Mouse (Mus musculus): Measurements from ENCODE around the gene Bcl2l2. TPM values are rescaled to one million over a fixed set of nuclear protein-coding genes. Genes with fewer than 3 reads are reported as not detected.

Bcl2l2 gene
- total and polyA plus RNA-seq, 3 experiments = 12.5 to 18.8 TPM; not detected in 1

DNA sequence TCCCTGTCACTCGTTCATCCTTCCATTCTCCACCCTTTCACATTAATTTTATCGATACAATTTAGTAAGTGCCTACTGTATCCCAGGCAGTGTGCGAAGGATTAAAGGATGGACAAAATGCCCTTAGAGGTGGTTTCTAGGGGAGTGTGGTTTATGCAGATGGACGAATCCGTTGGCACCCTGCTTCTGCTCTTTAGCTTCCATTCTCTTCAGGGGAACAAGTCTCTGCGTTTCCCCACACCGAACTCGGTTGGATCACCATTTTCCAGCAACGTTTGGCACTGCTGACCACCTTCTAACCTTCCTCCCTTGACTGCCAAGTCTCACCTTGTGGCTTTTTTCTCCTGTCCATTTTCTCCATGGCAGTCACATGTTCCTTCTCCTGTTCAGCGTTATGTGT, 30.2 kb downstream of the Bcl2l2 start:
- no peak for TF ChIP-seq MAFK (IDR thresholded peaks at IDR 0.05; ENCODE audit: borderline replicate concordance, low read depth, low read length)
- TF ChIP-seq HCFC1 (IDR thresholded peaks at IDR 0.05; ENCODE audit: low read depth, low read length) = no peak
- TF ChIP-seq GABPA (IDR thresholded peaks at IDR 0.05; ENCODE audit: low read depth, low read length) = no peak
- TF ChIP-seq UBTF (IDR thresholded peaks at IDR 0.05; ENCODE audit: borderline replicate concordance, insufficient read depth, low read depth, low read length) = no peak
- no peak for TF ChIP-seq ZC3H11A (IDR thresholded peaks at IDR 0.05; ENCODE audit: low read depth, low read length)
- TF ChIP-seq BHLHE40 (IDR thresholded peaks at IDR 0.05; ENCODE audit: borderline replicate concordance, low read depth, low read length) = no peak
- no peak for TF ChIP-seq POLR2A (IDR thresholded peaks at IDR 0.05; ENCODE audit: control insufficient read depth in 1 of 2, insufficient read depth in 1 of 2, low read depth in 1 of 2, low read length in 2 of 2, poor library complexity in 1 of 2)
- TF ChIP-seq TAL1 (IDR thresholded peaks at IDR 0.05; ENCODE audit: low read length) = no peak
- no peak for TF ChIP-seq MEF2A (IDR thresholded peaks at IDR 0.05; ENCODE audit: extremely low read depth, insufficient replicate concordance, low read depth, low read length, poor library complexity, severe bottlenecking)
- TF ChIP-seq POLR2AphosphoS5 (IDR thresholded peaks at IDR 0.05; ENCODE audit: borderline replicate concordance, low read depth, low read length) = no peak
- TF ChIP-seq E2F4 (IDR thresholded peaks at IDR 0.05; ENCODE audit: borderline replicate concordance, low read depth, low read length) = no peak
- no peak for TF ChIP-seq MXI1 (IDR thresholded peaks at IDR 0.05; ENCODE audit: low read depth, low read length)
- TF ChIP-seq CHD2 (IDR thresholded peaks at IDR 0.05; ENCODE audit: low read length) = no peak
- no peak for TF ChIP-seq MAX (IDR thresholded peaks at IDR 0.05; ENCODE audit: low read length)
- no peak for TF ChIP-seq MYC (IDR thresholded peaks at IDR 0.05; ENCODE audit: low read depth, low read length)
- no peak for TF ChIP-seq KAT2A (conservative IDR thresholded peaks at IDR 0.05; ENCODE audit: low read depth, low read length)
- TF ChIP-seq ELF1 (IDR thresholded peaks at IDR 0.05; ENCODE audit: low read depth, low read length) = no peak
- TF ChIP-seq ZKSCAN1 (IDR thresholded peaks at IDR 0.05; ENCODE audit: low read depth, low read length) = no peak
- no peak for TF ChIP-seq TCF12 (IDR thresholded peaks at IDR 0.05; ENCODE audit: low read depth, low read length)
- no peaks in the 10 kb centered on the region for H3K9me3 ChIP-seq (replicated peaks; ENCODE audit: insufficient read depth, low read length)
- H3K79me2 ChIP-seq (ENCODE audit: control insufficient read depth, insufficient read depth, low read length, poor library complexity) = no peaks in the 10 kb centered on the region
- H3K27ac ChIP-seq (ENCODE audit: control insufficient read depth, low read depth, low read length) = no peak overlapping the region
- no peaks in the 10 kb centered on the region for H3K36me3 ChIP-seq (ENCODE audit: control insufficient read depth in 1 of 2, insufficient read depth in 2 of 2, low read length in 2 of 2)
- peaks cover 9 to 13% of the 10 kb centered on the region in 2 experiments; a peak in 3 of 4 replicates for H3K27me3 ChIP-seq (ENCODE audit: control insufficient read depth in 1 of 2, insufficient read depth in 2 of 2, low read length in 2 of 2)
- no peaks in the 10 kb centered on the region; a peak in 1 of 4 replicates for H3K4me1 ChIP-seq (ENCODE audit: control insufficient read depth in 1 of 2, insufficient read depth in 2 of 2, low read length in 2 of 2)
- no peak for DNase-seq (ENCODE audit: low read depth, low spot score)
- H3K4me3 ChIP-seq (ENCODE audit: control insufficient read depth in 1 of 2, insufficient read depth in 1 of 2, low read depth in 2 of 2, low read length in 2 of 2) = 0 out of 4 replicates have a peak overlapping the region, but pooled peaks of 1 of the 2 experiments have one; percentile 32
- no peak overlapping the region for H3K9ac ChIP-seq (ENCODE audit: control insufficient read depth, low read depth, low read length, poor library complexity, severe bottlenecking)

GRCm38 (mm10) chr14:54920076-54920685, 37.0 kb downstream of the Bcl2l2 start:
- H3K4me1 ChIP-seq (ENCODE audit: control insufficient read depth in 1 of 2, insufficient read depth in 2 of 2, low read length in 2 of 2) = peaks cover 8 to 9% of the 10 kb centered on the region in 2 experiments

More at GRCm38 (mm10) chr14:54920076-54920685, 37.0 kb downstream of the Bcl2l2 start:
- TF ChIP-seq MAFK (IDR thresholded peaks at IDR 0.05; ENCODE audit: borderline replicate concordance, low read depth, low read length) = no peak
- TF ChIP-seq UBTF (IDR thresholded peaks at IDR 0.05; ENCODE audit: borderline replicate concordance, insufficient read depth, low read depth, low read length) = no peak
- TF ChIP-seq JUND (IDR thresholded peaks at IDR 0.05; ENCODE audit: low read depth, low read length) = no peak
- no peak for TF ChIP-seq ZNF384 (IDR thresholded peaks at IDR 0.05; ENCODE audit: low read depth, low read length)
- no peak for TF ChIP-seq NELFE (IDR thresholded peaks at IDR 0.05; ENCODE audit: low read depth, low read length)
- no peak for TF ChIP-seq CTCF (IDR thresholded peaks at IDR 0.05 in 2 of 3, conservative IDR thresholded peaks at IDR 0.05 in 1 of 3; ENCODE audit: control insufficient read depth in 1 of 3, insufficient read depth in 1 of 3, low read depth in 2 of 3, low read length in 3 of 3, poor library complexity in 1 of 3, severe bottlenecking in 1 of 3)
- TF ChIP-seq MYB (IDR thresholded peaks at IDR 0.05; ENCODE audit: low read depth, low read length) = no peak
- no peak for TF ChIP-seq ZMIZ1 (IDR thresholded peaks at IDR 0.05; ENCODE audit: low read depth, low read length)
- TF ChIP-seq GABPA (IDR thresholded peaks at IDR 0.05; ENCODE audit: low read depth, low read length) = no peak
- no peak for TF ChIP-seq MEF2A (IDR thresholded peaks at IDR 0.05; ENCODE audit: extremely low read depth, insufficient replicate concordance, low read depth, low read length, poor library complexity, severe bottlenecking)
- no peak for TF ChIP-seq ETS1 (IDR thresholded peaks at IDR 0.05; ENCODE audit: low read depth, low read length)
- TF ChIP-seq USF1 (IDR thresholded peaks at IDR 0.05; ENCODE audit: low read depth, low read length) = no peak
- TF ChIP-seq POLR2AphosphoS5 (IDR thresholded peaks at IDR 0.05; ENCODE audit: borderline replicate concordance, low read depth, low read length) = no peak
- TF ChIP-seq TCF12 (IDR thresholded peaks at IDR 0.05; ENCODE audit: low read depth, low read length) = no peak
- no peak for TF ChIP-seq USF2 (IDR thresholded peaks at IDR 0.05; ENCODE audit: borderline replicate concordance in 1 of 2, insufficient read depth in 1 of 2, low read depth in 1 of 2, low read length in 2 of 2)
- no peak for TF ChIP-seq MAX (IDR thresholded peaks at IDR 0.05; ENCODE audit: low read length)
- Histone ChIP-seq H3K9me3 (replicated peaks; ENCODE audit: insufficient read depth, low read length) (no peaks in the 10 kb centered on the region), H3K27me3 (ENCODE audit: control insufficient read depth in 1 of 2, insufficient read depth in 2 of 2, low read length in 2 of 2) (peaks cover 4% of the 10 kb centered on the region in 2 experiments; a peak in 2 of 4 replicates), H3K9ac (ENCODE audit: control insufficient read depth, low read depth, low read length, poor library complexity, severe bottlenecking) (no peak overlapping the region), H3K27ac (ENCODE audit: control insufficient read depth, low read depth, low read length) (no peak overlapping the region), H3K36me3 (ENCODE audit: control insufficient read depth in 1 of 2, insufficient read depth in 2 of 2, low read length in 2 of 2) (no peaks in the 10 kb centered on the region; a peak in 1 of 4 replicates), H3K4me3 (ENCODE audit: control insufficient read depth in 1 of 2, insufficient read depth in 1 of 2, low read depth in 2 of 2, low read length in 2 of 2) (no peak overlapping the region), H3K79me2 (ENCODE audit: control insufficient read depth, insufficient read depth, low read length, poor library complexity) (no peaks in the 10 kb centered on the region)
- no peak for DNase-seq (ENCODE audit: low read depth, low spot score)
